Mouse (Mus musculus) heart, embryonic 16.5 days (tissue): ENCODE measurements around the gene Sgta. TPM values are rescaled to one million over a fixed set of nuclear protein-coding genes. Genes with fewer than 3 reads are reported as not detected.

Experiments
- ATAC-seq: fragments of 200-750 bp; cut with Nextera tagmentation; replicated peaks from 2 replicates; pipeline ENCODE4 v1.8.0; 2017; ENCODE audit warnings: moderate number of reproducible peaks; ENCODE audit not compliant: insufficient read depth, low FRiP score; ENCODE audit errors: extremely low read depth
- H3K27ac ChIP-seq: fragments of 300-500 bp; sonication (generic); 2 replicates; pipeline ENCODE4 v1.5.1; 2014; ENCODE audit warnings: mild to moderate bottlenecking, low read length, control low read depth, moderate library complexity
- H3K27me3 ChIP-seq: fragments of 300-500 bp; sonication (generic); 2 replicates; pipeline ENCODE4 v1.6.1; 2014; ENCODE audit warnings: low read length, mixed read lengths; ENCODE audit not compliant: control insufficient read depth, insufficient read depth
- H3K36me3 ChIP-seq: fragments of 300-500 bp; sonication (generic); 2 replicates; pipeline ENCODE4 v1.6.1; 2014; ENCODE audit not compliant: control insufficient read depth, insufficient read depth
- H3K4me1 ChIP-seq: fragments of 300-500 bp; sonication (generic); 2 replicates; pipeline ENCODE4 v1.6.1; 2014; ENCODE audit warnings: low read length, mixed read lengths; ENCODE audit not compliant: control insufficient read depth, insufficient read depth
- H3K4me2 ChIP-seq: fragments of 300-500 bp; sonication (generic); 2 replicates; pipeline ENCODE4 v1.6.1; 2014; ENCODE audit warnings: low read depth, mild to moderate bottlenecking, control low read depth, low read length
- H3K4me3 ChIP-seq: fragments of 300-500 bp; sonication (generic); 2 replicates; pipeline ENCODE4 v1.5.1; 2014; ENCODE audit warnings: mild to moderate bottlenecking, control low read depth, low read length
- H3K9ac ChIP-seq: fragments of 300-500 bp; sonication (generic); 2 replicates; pipeline ENCODE4 v1.6.1; 2014; ENCODE audit warnings: low read length, control low read depth
- H3K9me3 ChIP-seq: fragments of 300-500 bp; sonication (generic); replicated peaks from 2 replicates; pipeline ENCODE4 v1.6.1; 2016; ENCODE audit warnings: low read length; ENCODE audit not compliant: control insufficient read depth
- WGBS: fragments of 180-500 bp; shearing (Covaris S2); extraction: QIAGEN DNeasy Blood & Tissue Kit; methylation state at CpG from one replicate; pipeline ENCODE4 v1.1.7; 2014; 5-methylcytosine and 5-hydroxymethylcytosine counted together
- polyA plus RNA-seq: library from polyadenylated mRNA; unstranded; fragments of >200 nt; fragmentation: Nextera tagmentation; extraction: Ambion mirVana; gene quantifications from 2 replicates; pipeline ENCODE4 v1.2.1, GENCODE M21; 2015

The Sgta gene
- polyA plus RNA-seq, 1 experiment from 2014 or later: 166 TPM

DNA sequence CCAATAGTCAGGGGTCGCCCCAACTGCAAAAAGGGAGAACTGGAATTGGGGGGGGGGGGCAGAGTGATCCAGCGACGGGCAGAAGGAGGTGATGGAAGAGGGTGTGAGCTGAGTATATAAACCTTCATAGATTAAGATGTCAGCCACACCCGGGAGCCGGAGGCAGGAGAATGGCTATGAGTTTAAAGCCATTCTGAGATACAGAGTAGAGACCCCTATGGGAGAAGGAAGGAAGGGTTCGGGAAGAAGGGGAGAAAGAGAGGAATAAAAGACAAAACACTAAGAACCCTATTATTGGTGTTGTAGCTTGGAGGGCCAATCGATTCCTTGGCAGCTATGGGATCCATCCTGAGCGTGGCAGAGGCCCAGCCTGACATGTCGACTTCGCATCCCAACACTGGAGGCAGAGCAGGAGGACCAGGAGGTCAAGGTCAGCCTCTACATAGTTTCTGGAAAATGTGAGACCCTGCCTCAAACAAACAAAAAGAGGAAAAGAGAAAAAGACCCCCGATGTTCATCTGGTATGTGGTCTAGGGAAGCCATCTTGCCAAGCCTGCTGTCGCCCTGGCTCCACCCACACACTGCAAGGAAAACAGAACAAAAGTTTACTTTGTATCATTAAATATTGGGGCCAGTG is 34.2 kb downstream of the Sgta start, which contains the start of gene Diras1:
Gene Diras1, minus strand, starts transcription at position 24 of the 637 bp plus-strand sequence.
- Histone ChIP-seq H3K9ac (no peak within 1 kb of the TSS), H3K36me3 (peaks cover 3% of the 10 kb centered on the region; the same call in 1 of the 2 replicates), H3K4me3 (no peak within 1 kb of the TSS), H3K27me3 (peaks cover 40% of the 10 kb centered on the region), H3K9me3 (peaks cover 2% of the 10 kb centered on the region; the same call in 1 of the 2 replicates), H3K4me1 (peaks cover 6% of the 10 kb centered on the region), H3K27ac (no peak within 1 kb of the TSS), H3K4me2 (peak within 1 kb of the TSS; percentile 41; the same call in 1 of the 2 replicates)
- no peak for ATAC-seq
- 47% methylated on average over 12 of the region's 12 CpGs for WGBS

GRCm38 (mm10) chr10:81025047-81025621 is 34.8 kb downstream of the Sgta start:
- H3K4me2 ChIP-seq: peak overlapping the region; percentile 41; the same call in 1 of the 2 replicates
- no peak for ATAC-seq
- H3K27ac ChIP-seq: no peak overlapping the region
- no peak overlapping the region for H3K4me3 ChIP-seq
- WGBS: 2% methylated on average over 41 of the region's 43 CpGs
- H3K4me1 ChIP-seq: peaks cover 6% of the 10 kb centered on the region
- H3K36me3 ChIP-seq: no peaks in the 10 kb centered on the region
- H3K9me3 ChIP-seq: peaks cover 2% of the 10 kb centered on the region; the same call in 1 of the 2 replicates
- H3K9ac ChIP-seq: no peak overlapping the region
- H3K27me3 ChIP-seq: peaks cover 40% of the 10 kb centered on the region

- Histone ChIP-seq H3K27me3 (peaks cover 40% of the 10 kb centered on the region), H3K9ac (no peak overlapping the region), H3K4me1 (peaks cover 6% of the 10 kb centered on the region), H3K4me3 (no peak overlapping the region), H3K36me3 (no peaks in the 10 kb centered on the region), H3K27ac (no peak overlapping the region), H3K4me2 (no peak overlapping the region), H3K9me3 (peaks cover 2% of the 10 kb centered on the region; the same call in 1 of the 2 replicates)
- no peak for ATAC-seq
- WGBS: 70% methylated on average over 5 of the region's 5 CpGs
Observed at GRCm38 (mm10) chr10:81024346-81024937, 35.5 kb downstream of the Sgta start.

GRCm38 (mm10) chr10:81022744-81023143 is 37.2 kb downstream of the Sgta start:
- 57% methylated on average over 8 of the region's 8 CpGs for WGBS
- Histone ChIP-seq H3K9ac (no peak overlapping the region), H3K27ac (no peak overlapping the region), H3K4me1 (peaks cover 6% of the 10 kb centered on the region), H3K27me3 (peaks cover 40% of the 10 kb centered on the region), H3K9me3 (peaks cover 2% of the 10 kb centered on the region; the same call in 1 of the 2 replicates), H3K36me3 (no peaks in the 10 kb centered on the region), H3K4me3 (no peak overlapping the region), H3K4me2 (no peak overlapping the region)
- ATAC-seq: no peak

- H3K4me1 ChIP-seq: peaks cover 3% of the 10 kb centered on the region; the same call in 1 of the 2 replicates
- no peak for ATAC-seq
Observed at GRCm38 (mm10) chr10:81021547-81022110, 38.4 kb downstream of the Sgta start.

GRCm38 (mm10) chr10:81020207-81020606 is 39.8 kb downstream of the Sgta start:
- H3K27ac ChIP-seq: no peak overlapping the region
- no peak for ATAC-seq
- no peak overlapping the region for H3K9ac ChIP-seq
- H3K4me2 ChIP-seq: no peak overlapping the region
- no peak overlapping the region for H3K4me3 ChIP-seq
- peaks cover 2% of the 10 kb centered on the region; the same call in 1 of the 2 replicates for H3K4me1 ChIP-seq
- peaks cover 2% of the 10 kb centered on the region; the same call in 1 of the 2 replicates for H3K9me3 ChIP-seq
- no peaks in the 10 kb centered on the region for H3K36me3 ChIP-seq
- 49% methylated on average over 2 of the region's 2 CpGs for WGBS
- H3K27me3 ChIP-seq: peaks cover 34% of the 10 kb centered on the region

More at GRCm38 (mm10) chr10:81021547-81022110, 38.4 kb downstream of the Sgta start:
- peaks cover 40% of the 10 kb centered on the region for H3K27me3 ChIP-seq
- H3K36me3 ChIP-seq: no peaks in the 10 kb centered on the region
- WGBS: 8% methylated on average over 26 of the region's 26 CpGs
- H3K27ac ChIP-seq: no peak overlapping the region
- H3K4me2 ChIP-seq: 0 out of 2 replicates have a peak overlapping the region, but pooled peaks have one; percentile 24
- H3K9me3 ChIP-seq: peaks cover 2% of the 10 kb centered on the region; the same call in 1 of the 2 replicates
- H3K9ac ChIP-seq: no peak overlapping the region
- H3K4me3 ChIP-seq: no peak overlapping the region

DNA sequence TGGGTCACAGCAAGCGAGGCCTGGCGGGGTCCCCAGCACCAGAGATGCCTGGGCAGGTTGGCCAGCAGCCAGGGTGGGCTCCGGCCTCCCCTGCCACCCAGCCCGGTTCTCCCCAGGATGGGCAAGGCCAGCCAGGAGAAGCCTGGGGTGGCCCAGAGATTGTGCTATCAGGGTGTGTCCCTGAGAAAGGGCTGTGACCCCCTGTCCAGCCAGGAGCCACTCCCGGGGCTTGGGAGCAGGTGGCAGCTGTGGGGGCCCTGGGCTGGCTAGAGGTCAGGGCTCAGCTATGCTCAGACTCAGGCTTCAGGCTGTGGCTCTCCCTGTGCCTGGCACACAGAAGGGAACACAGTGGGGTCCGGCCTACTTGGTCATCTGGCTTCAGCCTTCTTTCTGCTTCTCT is 40.3 kb downstream of the Sgta start:
- Histone ChIP-seq H3K36me3 (no peaks in the 10 kb centered on the region), H3K9ac (no peak overlapping the region), H3K4me3 (no peak overlapping the region), H3K4me1 (no peaks in the 10 kb centered on the region), H3K27me3 (peaks cover 28% of the 10 kb centered on the region), H3K27ac (no peak overlapping the region), H3K4me2 (no peak overlapping the region), H3K9me3 (peaks cover 2% of the 10 kb centered on the region; the same call in 1 of the 2 replicates)
- ATAC-seq: no peak
- WGBS: 58% methylated on average over 6 of the region's 6 CpGs

GRCm38 (mm10) chr10:81018326-81018725 is 41.7 kb downstream of the Sgta start:
- no peak overlapping the region for H3K4me2 ChIP-seq
- no peak overlapping the region for H3K9ac ChIP-seq
- H3K27ac ChIP-seq: no peak overlapping the region
- ATAC-seq: no peak
- WGBS: 40% methylated on average over 10 of the region's 10 CpGs
- H3K4me1 ChIP-seq: no peaks in the 10 kb centered on the region
- peaks cover 2% of the 10 kb centered on the region; the same call in 1 of the 2 replicates for H3K9me3 ChIP-seq
- H3K36me3 ChIP-seq: no peaks in the 10 kb centered on the region
- H3K27me3 ChIP-seq: peaks cover 16% of the 10 kb centered on the region
- H3K4me3 ChIP-seq: no peak overlapping the region
